Mouse (Mus musculus) CH12.LX (cell line): ENCODE measurements around the gene Cd5.

Experiments used
- CHD1 ChIP-seq: IDR thresholded peaks from 2 replicates; pipeline ENCODE4 v1.6.1; 2012; ENCODE audit warnings: low read depth, low read length, improper control_type of control experiment, inconsistent platforms
- CTCF ChIP-seq, 2 experiments: IDR thresholded peaks in 1 of 2; conservative IDR thresholded peaks in 1 of 2; 2 replicates each; pipeline ENCODE4 v1.5.1; 2011 to 2012; ENCODE audit warnings: low read depth in 2 of 2, low read length in 2 of 2, improper control_type of control experiment in 1 of 2, inconsistent platforms in 1 of 2, mild to moderate bottlenecking in 1 of 2, moderate library complexity in 1 of 2
- EP300 ChIP-seq: IDR thresholded peaks from 2 replicates; pipeline ENCODE4 v1.6.1; 2011; ENCODE audit warnings: low read length, improper control_type of control experiment
- KAT2A ChIP-seq: IDR thresholded peaks from 2 replicates; pipeline ENCODE4 v1.6.1; 2012; ENCODE audit warnings: low read length, improper control_type of control experiment, inconsistent platforms; ENCODE audit not compliant: insufficient replicate concordance
- MAFK ChIP-seq: IDR thresholded peaks from 2 replicates; pipeline ENCODE4 v1.6.1; 2011; ENCODE audit warnings: low read length, improper control_type of control experiment; ENCODE audit not compliant: insufficient replicate concordance
- MAX ChIP-seq: IDR thresholded peaks from 2 replicates; pipeline ENCODE4 v1.6.1; 2011; ENCODE audit warnings: low read length, improper control_type of control experiment
- NRF1 ChIP-seq: IDR thresholded peaks from 2 replicates; pipeline ENCODE4 v1.6.1; 2014; ENCODE audit warnings: low read depth, mild to moderate bottlenecking, inconsistent platforms, low read length, improper control_type of control experiment, moderate library complexity
- POLR2A ChIP-seq: IDR thresholded peaks from 2 replicates; pipeline ENCODE4 v1.6.1; 2011; ENCODE audit warnings: low read depth, mild to moderate bottlenecking, improper control_type of control experiment, low read length
- POLR2AphosphoS2 ChIP-seq: IDR thresholded peaks from 2 replicates; pipeline ENCODE4 v1.6.1; 2011; ENCODE audit warnings: low read depth, low read length, improper control_type of control experiment
- RAD21 ChIP-seq: IDR thresholded peaks from 2 replicates; pipeline ENCODE4 v1.6.1; 2011; ENCODE audit warnings: low read depth, mild to moderate bottlenecking, low read length, improper control_type of control experiment, moderate library complexity
- USF2 ChIP-seq: conservative IDR thresholded peaks from 2 replicates; pipeline ENCODE4 v1.6.1; 2011; ENCODE audit warnings: low read depth, low read length, improper control_type of control experiment
- ZMIZ1 ChIP-seq: IDR thresholded peaks from 2 replicates; pipeline ENCODE4 v1.6.1; 2012; ENCODE audit warnings: low read depth, mild to moderate bottlenecking, inconsistent platforms, low read length, improper control_type of control experiment

GRCm38 (mm10) chr19:10750161-10750560 lies 11.4 kb upstream of the Cd5 start:
- TF ChIP-seq CTCF (conservative IDR thresholded peaks at IDR 0.05 in 1 of 2, IDR thresholded peaks at IDR 0.05 in 1 of 2; ENCODE audit: low read depth in 2 of 2, low read length in 2 of 2) (no peak), CHD1 (no peak), POLR2A (no peak), MAX (no peak), EP300 (no peak), ZMIZ1 (no peak), POLR2AphosphoS2 (no peak), USF2 (no peak), MAFK (no peak), RAD21 (no peak), NRF1 (no peak), KAT2A (no peak)
